Mouse (Mus musculus) stomach, embryonic 15.5 days (tissue): ENCODE results near the gene Fam240a. TPM values are rescaled to one million over a fixed set of nuclear protein-coding genes. Genes with fewer than 3 reads are reported as not detected.
A peak's percentile ranks its signal among the peaks of the same experiment; 100 is the strongest.

Experiments used
- ATAC-seq: fragments of 200-750 bp; cut with Nextera tagmentation; 2 replicates; pipeline ENCODE4 v1.8.0; 2017; ENCODE audit warnings: low read depth, moderate number of reproducible peaks, moderate TSS enrichment; ENCODE audit not compliant: insufficient read depth, low FRiP score
- H3K27ac ChIP-seq: fragments of 300-500 bp; sonication (generic); 2 replicates; pipeline ENCODE4 v1.5.1; 2015; ENCODE audit warnings: mild to moderate bottlenecking, inconsistent platforms
- H3K27me3 ChIP-seq: fragments of 300-500 bp; sonication (generic); replicated peaks from 2 replicates; pipeline ENCODE4 v1.6.1; 2015; ENCODE audit warnings: inconsistent platforms
- H3K36me3 ChIP-seq: fragments of 300-500 bp; sonication (generic); 2 replicates; pipeline ENCODE4 v1.6.1; 2015; ENCODE audit warnings: inconsistent platforms
- H3K4me1 ChIP-seq: fragments of 300-500 bp; sonication (generic); 2 replicates; pipeline ENCODE4 v1.6.1; 2015; ENCODE audit warnings: inconsistent platforms
- H3K4me2 ChIP-seq: fragments of 300-500 bp; sonication (generic); 2 replicates; pipeline ENCODE4 v1.6.1; 2015; ENCODE audit warnings: mild to moderate bottlenecking, inconsistent platforms
- H3K4me3 ChIP-seq: fragments of 300-500 bp; sonication (generic); replicated peaks from 2 replicates; pipeline ENCODE4 v1.5.1; 2015; ENCODE audit warnings: inconsistent platforms
- H3K9ac ChIP-seq: fragments of 300-500 bp; sonication (generic); 2 replicates; pipeline ENCODE4 v1.6.1; 2015; ENCODE audit warnings: inconsistent platforms
- H3K9me3 ChIP-seq: fragments of 300-500 bp; sonication (generic); 2 replicates; pipeline ENCODE4 v1.6.1; 2016; ENCODE audit warnings: inconsistent platforms
- WGBS: fragments of 180-500 bp; shearing (Covaris S2); methylation state at CpG from one replicate; pipeline ENCODE4 v1.1.7; 2015; 5-methylcytosine and 5-hydroxymethylcytosine counted together
- microRNA-seq: library from miRNA; unstranded; fragments of <30 nt; microRNA quantifications from one replicate; pipeline ENCODE4, GENCODE M21; 2016
- polyA plus RNA-seq: library from polyadenylated mRNA; unstranded; fragments of >200 nt; fragmentation: Nextera tagmentation; extraction: Ambion mirVana; gene quantifications from 2 replicates; pipeline ENCODE4 v1.2.1, GENCODE M21; 2015

The Fam240a gene
- polyA plus RNA-seq, 1 experiment from 2014 or later = not detected

DNA sequence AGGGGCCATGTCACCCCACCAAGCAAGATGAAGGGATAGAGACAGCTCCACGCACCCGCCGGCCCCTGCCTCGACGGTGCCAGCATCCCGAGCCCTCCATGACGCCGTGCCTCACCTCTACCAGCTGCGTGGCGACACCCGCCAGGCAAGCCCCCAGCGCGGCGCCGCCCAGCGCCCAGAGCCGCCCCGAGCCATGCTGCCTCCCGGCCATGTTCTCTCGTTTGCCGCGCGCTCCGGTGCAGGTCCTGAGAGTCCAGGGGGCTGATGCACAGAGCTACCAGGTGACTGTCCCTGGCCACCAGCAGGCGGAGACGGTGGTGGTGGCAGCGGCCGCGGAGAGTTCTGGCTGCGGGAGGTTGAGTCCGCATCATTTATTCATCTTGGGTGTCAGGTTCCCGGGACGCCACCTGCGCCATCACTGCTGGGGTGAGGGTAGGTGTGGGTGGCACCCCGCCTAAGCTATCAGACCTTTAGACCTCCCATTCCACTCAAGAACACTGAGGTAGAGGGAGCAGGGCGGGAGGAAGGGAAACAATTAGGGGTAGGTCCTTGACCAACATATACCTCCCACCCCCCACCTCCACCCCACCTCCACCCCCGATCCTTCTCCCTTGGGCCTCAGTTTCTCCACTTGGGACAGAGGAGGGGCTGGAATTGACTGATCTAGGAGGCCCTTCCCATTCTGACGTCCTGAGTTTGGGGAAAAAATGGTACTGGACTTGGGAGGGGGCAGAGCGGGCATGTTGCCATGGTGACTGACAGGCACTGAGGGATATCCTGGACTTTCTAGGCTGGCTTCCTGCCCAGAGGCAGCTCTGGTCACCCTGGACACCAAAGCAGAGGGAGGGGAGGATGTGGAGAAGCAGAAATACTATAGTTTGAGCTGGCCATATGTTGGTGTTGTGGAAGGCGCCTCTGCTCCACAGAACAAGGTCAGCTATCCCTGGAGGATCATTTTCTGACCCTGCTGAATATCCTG, 42.7 kb downstream of the Fam240a start:
- H3K4me2 ChIP-seq = peak overlapping the region; percentile 48
- H3K27ac ChIP-seq = no peak overlapping the region
- peaks cover 10% of the 10 kb centered on the region for H3K27me3 ChIP-seq
- peaks cover 16% of the 10 kb centered on the region for H3K4me1 ChIP-seq
- H3K9me3 ChIP-seq = no peaks in the 10 kb centered on the region
- WGBS = 13% methylated on average over 40 of the region's 40 CpGs
- no peak for ATAC-seq
- H3K36me3 ChIP-seq = no peaks in the 10 kb centered on the region
- H3K9ac ChIP-seq = no peak overlapping the region
- H3K4me3 ChIP-seq = peak overlapping the region; percentile 23

DNA sequence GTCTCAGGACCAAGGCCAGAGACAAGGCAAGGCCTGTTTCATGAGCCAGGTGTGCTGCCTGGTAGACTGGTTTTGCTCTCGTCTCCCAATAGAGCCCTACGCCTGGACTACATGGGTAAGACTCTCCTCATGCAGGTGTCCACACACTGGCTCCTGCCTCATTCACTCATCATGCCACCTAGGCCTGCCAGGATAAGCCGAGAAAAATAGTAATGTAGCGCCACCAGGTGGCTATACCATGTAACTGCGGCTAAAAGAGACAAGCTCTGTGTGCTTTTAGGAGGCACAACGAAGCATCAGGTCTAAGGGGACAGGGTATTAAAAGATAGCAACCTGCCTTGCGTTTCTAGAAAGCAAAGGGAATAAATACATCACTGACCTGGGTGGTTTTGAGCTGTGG, 45.6 kb downstream of the Fam240a start:
- no peak for ATAC-seq
- no peaks in the 10 kb centered on the region for H3K36me3 ChIP-seq
- H3K9me3 ChIP-seq = no peaks in the 10 kb centered on the region
- H3K4me3 ChIP-seq = no peak overlapping the region
- peaks cover 10% of the 10 kb centered on the region for H3K27me3 ChIP-seq
- no peak overlapping the region for H3K27ac ChIP-seq
- WGBS = 23% methylated on average over 7 of the region's 7 CpGs
- H3K4me1 ChIP-seq = peaks cover 15% of the 10 kb centered on the region
- no peak overlapping the region for H3K9ac ChIP-seq
- no peak overlapping the region for H3K4me2 ChIP-seq

Small RNA genes lying within 50 kb of the gene (microRNA-seq; reads per million reads assigned to microRNA genes)
- gene Gm24269 = not detected

Other genes with a start within 250 kb of the Fam240a start
- gene Myl3, start 175.0 kb downstream of the Fam240a start, polyA plus RNA-seq = 2.6 and 2.7 TPM in 2 replicates
- gene Pth1r, start 169.7 kb downstream of the Fam240a start, polyA plus RNA-seq = 23.9 and 24.3 TPM in 2 replicates
- gene Prss42, start 118.7 kb downstream of the Fam240a start, polyA plus RNA-seq = not detected in 2 replicates
- gene Prss44, start 102.9 kb downstream of the Fam240a start, polyA plus RNA-seq = not detected in 2 replicates
- gene Prss43, start 90.2 kb downstream of the Fam240a start, polyA plus RNA-seq = not detected in 2 replicates
- not detected in 2 replicates for gene Prss45, start 82.3 kb downstream of the Fam240a start, polyA plus RNA-seq
- not detected in 2 replicates for gene Prss46, start 72.4 kb downstream of the Fam240a start, polyA plus RNA-seq
- gene Prss50, start 58.9 kb downstream of the Fam240a start, polyA plus RNA-seq = 0.98 and 1.5 TPM in 2 replicates
- gene Als2cl, start 37.0 kb downstream of the Fam240a start, polyA plus RNA-seq = 6.0 and 7.2 TPM in 2 replicates
- 1.8 TPM in 2 replicates for gene Tmie, start 36.7 kb downstream of the Fam240a start, polyA plus RNA-seq
- gene Tdgf1, start 29.3 kb upstream of the Fam240a start, polyA plus RNA-seq = not detected in 2 replicates
- 0.18 TPM in 1 of 2 replicates, not detected in the other for gene Lrrc2, start 34.7 kb upstream of the Fam240a start, polyA plus RNA-seq
- gene Rtp3, start 73.7 kb upstream of the Fam240a start, polyA plus RNA-seq = 0.45 and 1.1 TPM in 2 replicates
- 22.6 and 32.0 TPM in 2 replicates for gene Ltf, start 102.4 kb upstream of the Fam240a start, polyA plus RNA-seq
- gene Ccrl2, start 140.7 kb upstream of the Fam240a start, polyA plus RNA-seq = 2.5 TPM in 2 replicates
- gene Lrrfip2, start 200.7 kb upstream of the Fam240a start, polyA plus RNA-seq = 37.3 and 38.7 TPM in 2 replicates